Mouse (Mus musculus) erythroblast, embryonic 14.5 days (primary cell): ENCODE measurements around the gene Cib2.

Experiments used
- GATA1 ChIP-seq: IDR thresholded peaks from 2 replicates; pipeline ENCODE4 v1.6.1; 2012; ENCODE audit warnings: low read length, inconsistent platforms, mixed read lengths
- TAL1 ChIP-seq: IDR thresholded peaks from 3 replicates; pipeline ENCODE4 v1.6.1; 2012; ENCODE audit warnings: low read length, inconsistent platforms, mixed read lengths

- TF ChIP-seq GATA1: no peak
- no peak for TF ChIP-seq TAL1
These were observed 27.8 kb upstream of the Cib2 start for GRCm38 (mm10) chr9:54587863-54588262.
